In genomic region chr11:98400161-98400726, GRCm38 (mm10) we compare ENCODE assay signal across 8 mouse cellular contexts. TPM values are rescaled to one million over a fixed set of nuclear protein-coding genes. Genes with fewer than 3 reads are reported as not detected.
DNase-seq lines count a peak whose midpoint lies in the region; ATAC-seq lines count a peak whose summit lies in the region.

TSS of gene Pgap3 (minus strand) at chr11:98400490.

- ATAC-seq in common myeloid progenitor, adult 5-6 weeks (replicated peaks; ENCODE audit: low read depth, poor library complexity, severe bottlenecking): peak; percentile 89
- peak; percentile 93 for ATAC-seq in megakaryocyte progenitor cell, adult 5-6 weeks (replicated peaks; ENCODE audit: poor library complexity)

- peak; percentile 96 for DNase-seq in ZHBTc4 (ENCODE audit: low read depth, low spot score)
- DNase-seq in gastrocnemius, adult 8-10 months (ENCODE audit: low spot score in 2 of 2): peak; percentile 79 to 86
- DNase-seq in induced T-regulatory cell, adult 2 months (ENCODE audit: low read depth): peak; percentile 95
- DNase-seq in left cerebral cortex, adult 9 months (ENCODE audit: low spot score in 2 of 2): peak; percentile 86 to 91
- peak; percentile 85 for DNase-seq in right cerebral cortex, postnatal 14 days
- DNase-seq in urinary bladder, postnatal 36 days (ENCODE audit: low spot score in 2 of 2): peak; percentile 84

RNA-seq across cellular contexts. Expression of gene Pgap3, which starts in this region (rescaled TPM):
- 0.34 and 4.8 TPM in 2 replicates for total RNA-seq in common myeloid progenitor, adult 5-6 weeks (2017)
- 1 to 10 TPM; 1.8 to 2.5 (median 2.2) TPM for total RNA-seq in gastrocnemius, adult 8-10 months (2022)
- 3.2 and 3.5 TPM in 2 replicates for total RNA-seq in megakaryocyte progenitor cell, adult 5-6 weeks (2015)
- total RNA-seq in megakaryocyte progenitor cell, adult 5-6 weeks (2017): 1.2 and 2.3 TPM in 2 replicates

Comparison
In these comparisons a context has a peak if more than half of its experiments do, and no peak if none do; other contexts are left out.
1. Peak in every context shown above with its lines: DNase-seq and ATAC-seq.